Mouse (Mus musculus): ENCODE measurements around the gene Abca9. TPM values are rescaled to one million over a fixed set of nuclear protein-coding genes. Genes with fewer than 3 reads are reported as not detected.

Abca9 gene
- polyA plus RNA-seq, 1 experiment from 2014 or later, result 3.4 TPM

DNA sequence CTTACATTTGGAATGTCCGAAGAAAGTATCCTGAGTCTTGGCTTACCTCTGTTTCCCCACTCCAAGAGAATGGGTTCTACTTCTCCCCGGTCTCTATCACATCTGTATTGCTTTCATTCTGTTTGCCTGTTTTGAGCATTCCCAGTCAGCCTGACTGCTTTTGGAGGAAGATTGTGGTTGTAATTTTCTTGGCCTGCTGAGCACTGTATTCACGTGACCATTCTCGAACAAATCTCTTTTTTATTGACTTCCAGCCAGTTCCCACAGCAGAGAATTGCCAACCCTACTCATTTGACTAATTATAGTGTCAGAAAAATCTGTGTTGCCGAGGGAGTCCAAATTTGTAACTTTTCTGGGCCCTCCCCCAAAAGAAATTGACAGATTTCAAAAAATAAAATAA, 72.1 kb downstream of the Abca9 start, which contains the start of gene Abca8a:
Gene Abca8a, minus strand, starts transcription at position 121 of the 400 bp plus-strand sequence.
- no peak for DNase-seq (ENCODE audit: low spot score)
- no peak for ATAC-seq (replicated peaks; ENCODE audit: low FRiP score)
- 87% methylated on average over 5 of the region's 5 CpGs for WGBS
- Histone ChIP-seq H3K9ac (ENCODE audit: low read length) (no peak within 1 kb of the TSS), H3K4me2 (ENCODE audit: low read depth, low read length, severe bottlenecking) (no peak within 1 kb of the TSS), H3K4me1 (replicated peaks; ENCODE audit: control insufficient read depth, insufficient read depth, low read length) (no peaks in the 10 kb centered on the region), H3K4me3 (ENCODE audit: low read depth, low read length) (no peak within 1 kb of the TSS), H3K27ac (ENCODE audit: low read depth, low read length) (no peak within 1 kb of the TSS), H3K9me3 (ENCODE audit: control insufficient read depth, low read length) (no peaks in the 10 kb centered on the region), H3K27me3 (ENCODE audit: control insufficient read depth, insufficient read depth, low read length) (no peaks in the 10 kb centered on the region), H3K36me3 (ENCODE audit: control insufficient read depth, insufficient read depth, low read length) (no peaks in the 10 kb centered on the region)

DNA sequence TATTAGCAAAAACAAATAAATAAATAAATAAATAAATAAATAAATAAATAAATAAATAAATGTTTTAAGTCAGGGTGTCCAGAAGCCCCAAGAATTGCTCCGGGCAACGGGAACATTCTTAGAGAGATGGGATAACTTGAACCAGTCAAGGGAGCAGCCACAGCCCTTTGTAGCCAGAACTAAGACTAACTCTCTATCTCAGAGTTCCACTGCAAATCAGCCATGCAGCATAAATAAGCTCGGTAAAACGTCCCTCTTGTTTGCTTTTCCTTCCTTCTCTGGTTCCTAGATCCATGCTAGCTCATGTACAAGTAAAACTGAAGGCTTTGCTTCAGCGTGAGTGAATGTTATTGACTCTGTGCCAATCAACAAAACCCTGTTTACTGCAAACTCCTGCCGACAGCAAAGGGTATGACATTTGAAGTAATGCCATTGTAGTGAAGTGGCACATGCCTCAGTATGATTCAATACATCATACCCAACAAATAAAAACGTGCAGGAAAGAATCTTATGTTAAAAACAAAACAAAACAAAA, 73.1 kb downstream of the Abca9 start:
- no peaks in the 10 kb centered on the region for H3K4me1 ChIP-seq (replicated peaks; ENCODE audit: control insufficient read depth, insufficient read depth, low read length)
- no peak for ATAC-seq (replicated peaks; ENCODE audit: low FRiP score)
- H3K9ac ChIP-seq (ENCODE audit: low read length), result no peak overlapping the region
- H3K36me3 ChIP-seq (ENCODE audit: control insufficient read depth, insufficient read depth, low read length), result no peaks in the 10 kb centered on the region
- no peak overlapping the region for H3K4me3 ChIP-seq (ENCODE audit: low read depth, low read length)
- no peaks in the 10 kb centered on the region for H3K27me3 ChIP-seq (ENCODE audit: control insufficient read depth, insufficient read depth, low read length)
- no peak overlapping the region for H3K27ac ChIP-seq (ENCODE audit: low read depth, low read length)
- H3K4me2 ChIP-seq (ENCODE audit: low read depth, low read length, severe bottlenecking), result no peak overlapping the region
- 77% methylated on average over 7 of the region's 7 CpGs for WGBS
- DNase-seq (ENCODE audit: low spot score), result no peak
- H3K9me3 ChIP-seq (ENCODE audit: control insufficient read depth, low read length), result no peaks in the 10 kb centered on the region

DNA sequence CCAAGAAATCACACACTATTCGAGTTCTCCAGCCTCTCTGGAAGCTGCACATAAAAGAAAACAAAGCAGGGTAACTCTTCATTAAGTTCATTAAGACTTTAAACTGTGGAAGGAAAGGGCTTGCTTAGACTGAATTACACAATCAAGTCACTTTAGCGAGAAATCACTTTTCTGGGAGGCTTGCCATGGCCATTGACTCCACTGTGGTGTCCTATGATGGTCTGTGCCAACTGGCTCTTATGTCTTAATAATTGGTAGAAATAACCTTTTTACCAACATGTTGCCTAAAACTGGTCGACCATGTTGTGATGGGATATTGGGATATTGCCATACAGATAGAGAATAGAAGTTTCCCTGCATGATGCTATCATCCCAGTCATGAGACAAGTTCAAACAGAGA, 73.8 kb downstream of the Abca9 start:
- Histone ChIP-seq H3K4me3 (ENCODE audit: low read depth, low read length) (no peak overlapping the region), H3K27ac (ENCODE audit: low read depth, low read length) (no peak overlapping the region), H3K9ac (ENCODE audit: low read length) (no peak overlapping the region), H3K4me2 (ENCODE audit: low read depth, low read length, severe bottlenecking) (no peak overlapping the region), H3K27me3 (ENCODE audit: control insufficient read depth, insufficient read depth, low read length) (no peaks in the 10 kb centered on the region), H3K36me3 (ENCODE audit: control insufficient read depth, insufficient read depth, low read length) (no peaks in the 10 kb centered on the region), H3K4me1 (replicated peaks; ENCODE audit: control insufficient read depth, insufficient read depth, low read length) (no peaks in the 10 kb centered on the region), H3K9me3 (ENCODE audit: control insufficient read depth, low read length) (no peaks in the 10 kb centered on the region)
- WGBS, result 73% methylated on average over 3 of the region's 3 CpGs
- DNase-seq (ENCODE audit: low spot score) (no peak), ATAC-seq (replicated peaks; ENCODE audit: low FRiP score) (no peak)

DNA sequence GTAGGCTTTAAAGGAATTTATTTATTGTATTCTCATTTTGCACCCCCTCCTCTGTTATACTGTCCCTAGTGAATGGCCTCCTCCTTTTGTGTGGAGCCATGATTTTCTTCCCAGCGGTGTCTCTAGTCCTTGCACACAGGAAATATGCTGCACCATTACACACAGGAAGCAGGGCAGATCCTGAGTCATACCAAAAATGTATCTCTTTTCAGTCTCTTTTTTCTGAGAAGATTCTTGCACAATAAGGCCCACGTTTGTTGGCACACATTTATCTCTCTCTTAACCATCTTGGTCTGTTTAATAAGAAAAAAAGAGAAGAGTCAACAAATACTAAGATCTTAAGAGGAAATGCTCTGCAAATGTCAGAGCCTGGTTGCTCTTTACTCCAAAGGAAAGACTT, 76.7 kb downstream of the Abca9 start:
- no peak overlapping the region for H3K4me3 ChIP-seq (ENCODE audit: low read depth, low read length)
- no peaks in the 10 kb centered on the region for H3K4me1 ChIP-seq (replicated peaks; ENCODE audit: control insufficient read depth, insufficient read depth, low read length)
- H3K9ac ChIP-seq (ENCODE audit: low read length), result no peak overlapping the region
- ATAC-seq (replicated peaks; ENCODE audit: low FRiP score) (no peak), DNase-seq (ENCODE audit: low spot score) (no peak)
- H3K4me2 ChIP-seq (ENCODE audit: low read depth, low read length, severe bottlenecking), result no peak overlapping the region
- no peaks in the 10 kb centered on the region for H3K27me3 ChIP-seq (ENCODE audit: control insufficient read depth, insufficient read depth, low read length)
- H3K36me3 ChIP-seq (ENCODE audit: control insufficient read depth, insufficient read depth, low read length), result no peaks in the 10 kb centered on the region
- 83% methylated on average over 2 of the region's 2 CpGs for WGBS
- no peaks in the 10 kb centered on the region for H3K9me3 ChIP-seq (ENCODE audit: control insufficient read depth, low read length)
- no peak overlapping the region for H3K27ac ChIP-seq (ENCODE audit: low read depth, low read length)

DNA sequence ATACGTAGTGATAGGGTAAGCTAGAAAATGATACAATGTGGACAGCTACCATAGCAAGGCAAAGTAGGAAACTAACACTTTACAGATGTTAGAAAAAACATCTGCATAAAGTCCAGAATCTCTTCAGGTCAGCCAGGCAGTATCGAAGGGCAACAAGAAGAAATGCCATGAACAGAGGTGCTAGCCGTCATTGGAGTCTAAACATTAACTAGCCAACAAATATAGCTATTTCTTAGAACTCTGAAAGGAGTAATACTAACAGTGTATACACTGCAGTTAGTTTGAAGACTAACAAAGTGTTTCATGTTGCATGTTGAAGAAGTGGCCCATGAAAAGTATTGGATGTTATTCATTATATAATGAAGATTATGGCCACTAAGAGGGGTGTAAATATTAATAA, 95.8 kb downstream of the Abca9 start:
- ATAC-seq (replicated peaks; ENCODE audit: low FRiP score), result no peak
- no peak for DNase-seq (ENCODE audit: low spot score)
- no peaks in the 10 kb centered on the region for H3K36me3 ChIP-seq (ENCODE audit: control insufficient read depth, insufficient read depth, low read length)

DNA sequence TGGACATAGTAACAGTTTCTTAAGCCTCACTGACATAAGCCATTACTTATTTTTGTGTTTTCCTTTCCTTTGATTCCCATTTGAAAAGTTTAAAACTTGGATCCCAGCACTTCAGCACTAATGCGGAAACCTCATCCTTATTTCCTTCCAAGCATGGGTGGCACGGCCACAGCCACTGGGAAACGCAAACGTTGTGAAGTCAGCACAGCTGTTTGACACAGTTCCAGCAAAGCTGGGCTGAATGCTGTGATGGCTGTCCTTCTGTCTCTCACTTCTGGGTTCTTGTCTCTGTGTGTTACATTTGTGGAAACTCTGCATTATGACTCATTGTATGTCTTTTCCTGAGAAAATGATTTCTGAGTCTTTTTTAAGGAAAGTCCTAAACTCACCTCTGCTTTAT, 107.0 kb downstream of the Abca9 start:
- Histone ChIP-seq H3K4me2 (ENCODE audit: low read depth, low read length, severe bottlenecking) (no peak overlapping the region), H3K9ac (ENCODE audit: low read length) (no peak overlapping the region), H3K9me3 (ENCODE audit: control insufficient read depth, low read length) (no peaks in the 10 kb centered on the region), H3K36me3 (ENCODE audit: control insufficient read depth, insufficient read depth, low read length) (no peaks in the 10 kb centered on the region), H3K4me1 (replicated peaks; ENCODE audit: control insufficient read depth, insufficient read depth, low read length) (no peaks in the 10 kb centered on the region), H3K4me3 (ENCODE audit: low read depth, low read length) (no peak overlapping the region), H3K27ac (ENCODE audit: low read depth, low read length) (no peak overlapping the region), H3K27me3 (ENCODE audit: control insufficient read depth, insufficient read depth, low read length) (no peaks in the 10 kb centered on the region)
- DNase-seq (ENCODE audit: low spot score) (no peak), ATAC-seq (replicated peaks; ENCODE audit: low FRiP score) (no peak)
- WGBS, result 69% methylated on average over 4 of the region's 4 CpGs

More for the DNA sequence above, 95.8 kb downstream of the Abca9 start:
- H3K4me1 ChIP-seq (replicated peaks; ENCODE audit: control insufficient read depth, insufficient read depth, low read length), result no peaks in the 10 kb centered on the region
- no peak overlapping the region for H3K9ac ChIP-seq (ENCODE audit: low read length)
- no peaks in the 10 kb centered on the region for H3K9me3 ChIP-seq (ENCODE audit: control insufficient read depth, low read length)
- H3K27me3 ChIP-seq (ENCODE audit: control insufficient read depth, insufficient read depth, low read length), result no peaks in the 10 kb centered on the region
- 82% methylated on average over 3 of the region's 3 CpGs for WGBS
- H3K4me3 ChIP-seq (ENCODE audit: low read depth, low read length), result no peak overlapping the region
- H3K27ac ChIP-seq (ENCODE audit: low read depth, low read length), result no peak overlapping the region
- no peak overlapping the region for H3K4me2 ChIP-seq (ENCODE audit: low read depth, low read length, severe bottlenecking)

DNA sequence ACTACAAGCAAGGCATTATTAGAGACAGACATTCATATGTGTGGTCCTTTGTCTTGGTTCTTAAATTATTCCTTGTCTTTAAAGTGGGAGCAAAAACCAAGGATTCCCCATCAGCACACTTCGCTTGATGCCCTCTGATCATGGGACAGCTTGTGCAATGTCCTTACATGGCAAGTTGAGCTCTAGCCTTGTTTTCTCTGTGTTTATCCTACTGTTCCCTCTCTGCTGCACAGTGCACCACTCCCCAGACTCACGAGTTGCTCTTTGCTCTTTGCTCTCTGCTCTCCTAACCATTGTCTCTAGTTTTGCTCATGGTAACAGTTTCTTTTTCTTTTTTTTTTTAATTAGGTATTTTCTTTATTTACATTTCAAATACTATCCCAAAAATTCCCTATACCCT, 107.9 kb downstream of the Abca9 start:
- DNase-seq (ENCODE audit: low spot score) (no peak), ATAC-seq (replicated peaks; ENCODE audit: low FRiP score) (no peak)
- no peaks in the 10 kb centered on the region for H3K27me3 ChIP-seq (ENCODE audit: control insufficient read depth, insufficient read depth, low read length)
- WGBS, result 73% methylated on average over 2 of the region's 2 CpGs
- H3K9ac ChIP-seq (ENCODE audit: low read length), result no peak overlapping the region
- no peaks in the 10 kb centered on the region for H3K9me3 ChIP-seq (ENCODE audit: control insufficient read depth, low read length)
- no peaks in the 10 kb centered on the region for H3K4me1 ChIP-seq (replicated peaks; ENCODE audit: control insufficient read depth, insufficient read depth, low read length)
- H3K4me3 ChIP-seq (ENCODE audit: low read depth, low read length), result no peak overlapping the region
- no peaks in the 10 kb centered on the region for H3K36me3 ChIP-seq (ENCODE audit: control insufficient read depth, insufficient read depth, low read length)
- no peak overlapping the region for H3K27ac ChIP-seq (ENCODE audit: low read depth, low read length)
- H3K4me2 ChIP-seq (ENCODE audit: low read depth, low read length, severe bottlenecking), result no peak overlapping the region

DNA sequence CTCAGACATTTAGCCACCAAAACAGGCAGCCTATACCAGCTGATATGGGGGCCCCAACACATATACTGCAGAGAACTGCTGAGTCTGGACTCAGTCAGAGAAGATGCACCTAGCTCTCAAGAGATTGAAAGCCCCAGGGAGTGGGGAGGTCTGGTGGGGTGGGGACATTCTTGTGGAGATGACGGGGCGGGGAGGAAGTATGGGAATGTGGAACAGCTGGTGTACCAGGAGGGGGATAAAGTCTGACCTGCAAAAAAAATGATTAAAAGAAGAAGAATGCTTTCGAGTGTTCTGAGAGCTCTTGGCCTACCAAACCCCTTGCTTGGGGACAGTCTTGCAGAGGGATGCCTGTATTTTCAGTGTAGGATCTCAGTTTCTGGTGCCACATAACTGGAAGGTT, 114.3 kb downstream of the Abca9 start:
- H3K9me3 ChIP-seq (ENCODE audit: control insufficient read depth, low read length), result no peaks in the 10 kb centered on the region
- H3K9ac ChIP-seq (ENCODE audit: low read length), result no peak overlapping the region
- WGBS, result 82% methylated on average over 3 of the region's 3 CpGs
- H3K27me3 ChIP-seq (ENCODE audit: control insufficient read depth, insufficient read depth, low read length), result no peaks in the 10 kb centered on the region
- no peak overlapping the region for H3K27ac ChIP-seq (ENCODE audit: low read depth, low read length)
- H3K4me2 ChIP-seq (ENCODE audit: low read depth, low read length, severe bottlenecking), result no peak overlapping the region
- H3K36me3 ChIP-seq (ENCODE audit: control insufficient read depth, insufficient read depth, low read length), result no peaks in the 10 kb centered on the region
- ATAC-seq (replicated peaks; ENCODE audit: low FRiP score), result no peak
- no peak overlapping the region for H3K4me3 ChIP-seq (ENCODE audit: low read depth, low read length)
- DNase-seq (ENCODE audit: low spot score), result no peak
- H3K4me1 ChIP-seq (replicated peaks; ENCODE audit: control insufficient read depth, insufficient read depth, low read length), result no peaks in the 10 kb centered on the region
